Mouse (Mus musculus) heart, embryonic 13.5 days (tissue): ENCODE data around the gene Defb46. TPM values are rescaled to one million over a fixed set of nuclear protein-coding genes. Genes with fewer than 3 reads are reported as not detected.

Experiments
- ATAC-seq: fragments of 200-750 bp; cut with Nextera tagmentation; 2 replicates; pipeline ENCODE4 v1.8.0; 2017; ENCODE audit warnings: moderate TSS enrichment; ENCODE audit not compliant: insufficient number of reproducible peaks, low FRiP score, low TSS enrichment; ENCODE audit errors: extremely low read depth
- H3K27ac ChIP-seq: fragments of 300-500 bp; sonication (generic); replicated peaks from 2 replicates; pipeline ENCODE4 v1.5.1; 2015; ENCODE audit warnings: moderate library complexity, mild to moderate bottlenecking, inconsistent platforms
- H3K27me3 ChIP-seq: fragments of 300-500 bp; sonication (generic); replicated peaks from 2 replicates; pipeline ENCODE4 v1.6.1; 2015; ENCODE audit warnings: mild to moderate bottlenecking, inconsistent platforms
- H3K36me3 ChIP-seq: fragments of 300-500 bp; sonication (generic); 2 replicates; pipeline ENCODE4 v1.6.1; 2015; ENCODE audit warnings: mild to moderate bottlenecking, inconsistent platforms
- H3K4me1 ChIP-seq: fragments of 300-500 bp; sonication (generic); 2 replicates; pipeline ENCODE4 v1.6.1; 2015; ENCODE audit warnings: inconsistent platforms
- H3K4me2 ChIP-seq: fragments of 300-500 bp; sonication (generic); 2 replicates; pipeline ENCODE4 v1.6.1; 2015; ENCODE audit warnings: inconsistent platforms, mild to moderate bottlenecking, moderate library complexity
- H3K4me3 ChIP-seq: fragments of 300-500 bp; sonication (generic); 2 replicates; pipeline ENCODE4 v1.5.1; 2015; ENCODE audit warnings: moderate library complexity, mild to moderate bottlenecking, inconsistent platforms
- H3K9ac ChIP-seq: fragments of 300-500 bp; sonication (generic); 2 replicates; pipeline ENCODE4 v1.6.1; 2015; ENCODE audit warnings: inconsistent platforms, mild to moderate bottlenecking, moderate library complexity
- H3K9me3 ChIP-seq: fragments of 300-500 bp; sonication (generic); 2 replicates; pipeline ENCODE4 v1.6.1; 2016; ENCODE audit warnings: inconsistent platforms
- WGBS: fragments of 180-500 bp; shearing (Covaris S2); methylation state at CpG from one replicate; pipeline ENCODE4 v1.1.7; 2015; ENCODE audit warnings: mixed read lengths; 5-methylcytosine and 5-hydroxymethylcytosine counted together
- polyA plus RNA-seq: library from polyadenylated mRNA; unstranded; fragments of >200 nt; fragmentation: Nextera tagmentation; extraction: Ambion mirVana; gene quantifications from 2 replicates; pipeline ENCODE4 v1.2.1, GENCODE M21; 2015

Defb46 gene
- not detected in 2 replicates for polyA plus RNA-seq

DNA sequence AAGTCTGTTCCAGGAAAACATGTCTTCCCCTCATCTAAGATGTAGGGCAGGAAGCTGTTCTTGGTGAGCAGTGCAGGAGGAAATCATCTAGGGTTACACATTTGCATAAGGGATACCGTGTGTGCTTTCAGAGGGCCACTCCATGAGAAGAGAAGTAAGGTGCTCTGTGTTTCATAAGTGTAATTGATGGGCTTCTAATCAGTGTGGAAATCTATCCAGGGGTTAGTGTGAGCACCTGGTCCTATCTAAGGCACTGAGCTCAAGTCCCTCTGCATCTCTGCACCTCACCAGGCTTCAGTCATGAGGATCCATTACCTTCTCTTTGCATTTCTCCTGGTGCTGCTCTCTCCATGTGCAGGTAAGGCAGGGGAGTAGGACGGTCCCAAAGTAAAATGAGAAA lies at the start of gene Defb46:
TSS of gene Defb46 (plus strand) at position 301 of the 400 bp plus-strand sequence.
- no peaks in the 10 kb centered on the region for H3K27me3 ChIP-seq
- 67% methylated on average over 2 of the region's 2 CpGs for WGBS

DNA sequence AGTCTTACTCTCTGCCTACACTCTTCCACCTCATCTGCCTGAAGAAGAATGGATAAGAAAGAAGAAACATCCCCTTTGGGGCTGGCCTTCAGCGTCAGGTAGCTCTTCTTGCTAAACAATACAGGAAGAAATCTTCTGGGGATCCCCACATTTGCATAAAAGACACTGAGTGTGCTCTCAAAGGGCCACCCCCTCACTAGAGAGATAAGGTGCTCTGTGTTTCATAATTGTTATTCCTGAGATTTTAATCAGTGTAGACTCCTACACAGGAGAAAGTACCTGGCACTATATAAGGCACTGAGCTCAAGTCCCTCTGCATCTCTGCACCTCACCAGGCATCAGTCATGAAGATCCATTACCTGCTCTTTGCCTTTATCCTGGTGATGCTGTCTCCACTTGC lies 14.6 kb upstream of the Defb46 start, which contains the start of gene Defb6:
TSS of gene Defb6 (plus strand) at position 318 of the 400 bp plus-strand sequence.
- Histone ChIP-seq H3K27ac (no peak within 1 kb of the TSS), H3K4me2 (no peak within 1 kb of the TSS), H3K4me3 (no peak within 1 kb of the TSS), H3K4me1 (no peaks in the 10 kb centered on the region), H3K36me3 (no peaks in the 10 kb centered on the region), H3K27me3 (no peaks in the 10 kb centered on the region), H3K9ac (no peak within 1 kb of the TSS), H3K9me3 (peaks cover 4% of the 10 kb centered on the region; the same call in 1 of the 2 replicates)
- ATAC-seq, result no peak
- 68% methylated on average over 1 of the region's 1 CpGs for WGBS

More for the DNA sequence above, at the start of gene Defb46:
- no peak within 1 kb of the TSS for H3K4me3 ChIP-seq
- no peak within 1 kb of the TSS for H3K9ac ChIP-seq
- no peak within 1 kb of the TSS for H3K4me2 ChIP-seq
- no peaks in the 10 kb centered on the region for H3K36me3 ChIP-seq
- peaks cover 4% of the 10 kb centered on the region; the same call in 1 of the 2 replicates for H3K9me3 ChIP-seq
- no peak within 1 kb of the TSS for H3K27ac ChIP-seq
- no peaks in the 10 kb centered on the region for H3K4me1 ChIP-seq
- ATAC-seq, result no peak

DNA sequence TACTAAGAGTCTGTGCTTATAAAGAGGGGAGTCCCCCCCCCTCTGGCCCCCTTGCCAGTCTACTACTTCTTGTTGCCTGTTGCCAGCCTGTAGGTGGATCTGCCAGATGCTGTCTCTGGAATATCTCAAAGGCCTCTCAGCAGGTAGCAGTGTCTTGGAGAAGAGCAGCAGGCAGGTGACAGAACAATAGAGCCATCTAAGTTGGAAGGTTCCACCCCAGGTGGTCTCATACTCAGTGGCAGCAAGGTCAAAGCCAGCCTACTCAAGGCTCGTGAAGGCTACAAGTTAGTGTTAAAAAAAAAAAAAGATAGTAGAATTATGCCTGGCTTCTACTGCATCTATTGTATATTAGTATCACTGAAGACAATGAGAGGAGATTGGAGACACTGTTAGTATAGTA lies 1.6 kb upstream of the Defb46 start:
- WGBS, result 59% methylated on average over 1 of the region's 1 CpGs
- no peak for ATAC-seq
- H3K36me3 ChIP-seq, result no peaks in the 10 kb centered on the region

DNA sequence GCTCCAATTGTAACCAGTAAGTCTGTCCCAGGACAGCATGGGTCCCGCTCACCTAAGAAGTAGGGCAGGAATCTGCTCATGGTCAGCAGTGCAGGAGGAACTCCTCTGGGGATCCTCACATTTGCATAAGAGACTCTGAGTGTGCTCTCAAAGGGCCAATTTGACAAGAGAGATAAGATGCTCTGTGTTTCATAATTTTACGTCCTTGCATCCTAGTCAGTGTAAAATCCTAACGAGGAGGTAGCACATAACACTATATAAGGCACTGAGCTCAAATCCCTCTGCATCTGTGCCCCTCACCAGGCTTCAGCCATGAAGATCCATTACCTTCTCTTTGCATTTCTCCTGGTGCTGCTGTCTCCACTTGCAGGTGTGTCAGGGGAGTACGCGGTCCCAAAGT lies 7.6 kb downstream of the Defb46 start, which contains the start of gene Defb5:
TSS of gene Defb5 (plus strand) at position 301 of the 400 bp plus-strand sequence.
- ATAC-seq, result no peak
- peaks cover 5% of the 10 kb centered on the region; the same call in 1 of the 2 replicates for H3K9me3 ChIP-seq
- no peaks in the 10 kb centered on the region for H3K36me3 ChIP-seq
- no peaks in the 10 kb centered on the region for H3K27me3 ChIP-seq
- 85% methylated on average over 5 of the region's 5 CpGs for WGBS
- no peak within 1 kb of the TSS for H3K27ac ChIP-seq
- H3K4me2 ChIP-seq, result no peak within 1 kb of the TSS
- H3K4me3 ChIP-seq, result no peak within 1 kb of the TSS
- H3K4me1 ChIP-seq, result no peaks in the 10 kb centered on the region
- H3K9ac ChIP-seq, result no peak within 1 kb of the TSS

More for the DNA sequence above, 1.6 kb upstream of the Defb46 start:
- no peak overlapping the region for H3K4me2 ChIP-seq
- no peak overlapping the region for H3K9ac ChIP-seq
- 0 out of 2 replicates have a peak, but pooled peaks cover 6% of the 10 kb centered on the region for H3K9me3 ChIP-seq
- H3K4me3 ChIP-seq, result no peak overlapping the region
- no peak overlapping the region for H3K27ac ChIP-seq
- no peaks in the 10 kb centered on the region for H3K27me3 ChIP-seq
- no peaks in the 10 kb centered on the region for H3K4me1 ChIP-seq

DNA sequence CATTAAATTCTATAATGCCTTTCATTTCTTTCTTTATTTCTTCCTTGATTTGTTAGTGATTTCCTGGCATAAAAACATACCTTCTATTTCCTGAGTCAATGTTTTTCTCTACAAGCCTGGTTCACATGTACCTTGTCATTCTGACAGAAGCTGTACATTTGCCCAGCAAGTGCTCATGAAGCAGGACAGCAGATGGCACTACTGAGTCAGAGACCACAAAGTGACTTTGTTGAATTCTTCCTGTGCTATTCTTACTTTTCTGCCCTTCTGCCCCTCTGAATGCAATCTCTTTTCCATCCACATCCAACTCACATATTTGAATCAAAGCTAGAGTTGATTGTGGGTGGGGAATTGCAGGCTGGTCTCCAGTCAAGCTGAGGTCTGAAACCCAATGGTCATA lies 18.4 kb downstream of the Defb46 start:
- no peak overlapping the region for H3K4me3 ChIP-seq
- no peak for ATAC-seq
- H3K9ac ChIP-seq, result no peak overlapping the region

DNA sequence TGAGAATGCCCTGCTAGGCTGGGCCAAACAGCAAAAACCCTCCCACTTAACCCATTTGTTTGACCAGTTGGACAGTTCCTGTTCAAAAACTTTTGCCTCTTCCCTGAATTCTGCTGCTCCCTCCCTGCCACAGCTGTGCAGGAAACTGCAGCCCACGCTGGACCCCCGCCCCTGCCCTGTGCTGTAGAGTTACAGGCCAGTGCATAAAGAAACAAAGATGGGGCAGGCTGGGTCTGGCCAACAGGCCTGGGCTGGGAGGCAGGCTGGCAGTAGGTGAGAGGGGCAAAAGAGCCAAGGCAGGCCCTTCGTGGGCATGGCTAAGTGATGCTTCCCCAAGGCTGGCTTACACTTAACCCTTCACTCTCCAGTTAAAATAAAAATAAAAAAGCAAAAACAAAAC lies 20.0 kb downstream of the Defb46 start:
- H3K27ac ChIP-seq, result no peak overlapping the region
- no peak overlapping the region for H3K9ac ChIP-seq
- H3K4me3 ChIP-seq, result no peak overlapping the region
- no peaks in the 10 kb centered on the region for H3K9me3 ChIP-seq
- H3K27me3 ChIP-seq, result no peaks in the 10 kb centered on the region
- no peaks in the 10 kb centered on the region for H3K4me1 ChIP-seq
- no peak for ATAC-seq
- no peaks in the 10 kb centered on the region for H3K36me3 ChIP-seq
- H3K4me2 ChIP-seq, result no peak overlapping the region
- WGBS, result 51% methylated on average over 3 of the region's 3 CpGs

More for the DNA sequence above, 18.4 kb downstream of the Defb46 start:
- no peaks in the 10 kb centered on the region for H3K27me3 ChIP-seq
- H3K36me3 ChIP-seq, result no peaks in the 10 kb centered on the region
- H3K9me3 ChIP-seq, result peaks cover 4% of the 10 kb centered on the region; the same call in 1 of the 2 replicates
- H3K4me1 ChIP-seq, result no peaks in the 10 kb centered on the region
- H3K27ac ChIP-seq, result no peak overlapping the region
- H3K4me2 ChIP-seq, result no peak overlapping the region

Other genes starting within 250 kb of the Defb46 start
- gene Defb37, start 248.9 kb upstream of the Defb46 start, polyA plus RNA-seq, result not detected in 2 replicates
- not detected in 2 replicates for gene Defb38, start 213.3 kb upstream of the Defb46 start, polyA plus RNA-seq
- gene Defb39, start 175.1 kb upstream of the Defb46 start, polyA plus RNA-seq, result not detected in 2 replicates
- not detected in 2 replicates for gene Defb12, start 125.1 kb upstream of the Defb46 start, polyA plus RNA-seq
- not detected in 2 replicates for gene Defb34, start 116.2 kb upstream of the Defb46 start, polyA plus RNA-seq
- not detected in 2 replicates for gene Gm45826, start 99.1 kb upstream of the Defb46 start, polyA plus RNA-seq
- not detected in 2 replicates for gene Defb14, start 45.6 kb upstream of the Defb46 start, polyA plus RNA-seq
- gene Defb4, start 41.2 kb upstream of the Defb46 start, polyA plus RNA-seq, result not detected in 2 replicates
- not detected in 2 replicates for gene Defb6, start 14.4 kb upstream of the Defb46 start, polyA plus RNA-seq
- not detected in 2 replicates for gene Defb5, start 7.7 kb downstream of the Defb46 start, polyA plus RNA-seq
- not detected in 2 replicates for gene Defb3, start 53.4 kb downstream of the Defb46 start, polyA plus RNA-seq
- gene Defb8, start 207.7 kb downstream of the Defb46 start, polyA plus RNA-seq, result not detected in 2 replicates